Mouse (Mus musculus) thymus, adult 2 months (tissue): ENCODE measurements at regions not wholly inside any gene's neighbourhood (a gene's known extent, or its start where the extent isn't known, plus 50 kb on each side); places are given as distances from the start of the nearest gene placed in this dataset.

Experiments used
- DNase-seq: peaks from one replicate; pipeline ENCODE4 v3.0.0; 2021
- H3K27ac ChIP-seq: fragments of 200-500 bp; 2 replicates; pipeline ENCODE4 v1.5.1; 2012; ENCODE audit warnings: low read length, control low read depth; ENCODE audit not compliant: control insufficient read depth, insufficient read depth
- H3K27me3 ChIP-seq: fragments of 200-500 bp; 2 replicates; pipeline ENCODE4 v1.6.1; 2012; ENCODE audit warnings: mild to moderate bottlenecking, low read length, moderate library complexity, mixed read lengths; ENCODE audit not compliant: control insufficient read depth, insufficient read depth
- H3K36me3 ChIP-seq: fragments of 200-500 bp; 2 replicates; pipeline ENCODE4 v1.6.1; 2012; ENCODE audit warnings: mild to moderate bottlenecking, low read length, moderate library complexity; ENCODE audit not compliant: control insufficient read depth, insufficient read depth
- H3K4me1 ChIP-seq: fragments of 200-500 bp; replicated peaks from 2 replicates; pipeline ENCODE4 v1.6.1; 2012; ENCODE audit warnings: low read length; ENCODE audit not compliant: control insufficient read depth, insufficient read depth
- H3K4me3 ChIP-seq: fragments of 200-500 bp; 2 replicates; pipeline ENCODE4 v1.5.1; 2012; ENCODE audit warnings: mild to moderate bottlenecking, low read length, control low read depth, moderate library complexity; ENCODE audit not compliant: control insufficient read depth, insufficient read depth
- CTCF ChIP-seq: fragments of 200-500 bp; IDR thresholded peaks from 2 replicates; pipeline ENCODE4 v1.5.1; 2012; ENCODE audit warnings: mild to moderate bottlenecking, control low read depth, low read length, moderate library complexity, borderline replicate concordance; ENCODE audit not compliant: control insufficient read depth, poor library complexity, insufficient read depth; ENCODE audit errors: extremely low read depth
- POLR2A ChIP-seq: fragments of 200-500 bp; IDR thresholded peaks from 2 replicates; pipeline ENCODE4 v1.6.1; 2012; ENCODE audit warnings: mild to moderate bottlenecking, low read length, control low read depth, moderate library complexity; ENCODE audit not compliant: control insufficient read depth, poor library complexity, insufficient read depth; ENCODE audit errors: extremely low read depth
- WGBS: fragments of 180-500 bp; shearing (Covaris S2); methylation state at CpG from one replicate; pipeline ENCODE4 v1.1.7; 2018; 5-methylcytosine and 5-hydroxymethylcytosine counted together

DNA sequence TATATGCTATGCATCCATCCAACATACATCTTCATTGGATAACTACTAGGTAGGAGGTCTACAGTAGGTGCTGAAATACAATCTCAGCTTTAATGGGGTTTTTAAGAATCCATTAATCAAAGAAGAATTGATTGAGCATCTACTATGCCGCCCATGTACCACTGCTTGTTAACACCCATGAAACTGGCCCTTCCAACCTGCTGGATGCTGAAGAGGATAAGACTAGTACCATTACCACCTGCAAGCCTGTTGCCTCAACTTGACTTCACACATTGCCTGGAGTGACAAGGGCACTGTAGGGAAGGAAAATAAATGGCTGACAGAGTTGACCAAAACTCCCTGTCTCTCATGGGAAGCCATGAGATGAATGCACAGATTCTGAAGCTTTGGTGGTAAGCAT is 71.4 kb upstream of the Klf9 start:
- no peaks in the 10 kb centered on the region for H3K27me3 ChIP-seq
- H3K4me3 ChIP-seq = no peak overlapping the region
- no peaks in the 10 kb centered on the region for H3K4me1 ChIP-seq
- no peaks in the 10 kb centered on the region for H3K36me3 ChIP-seq
- no peak overlapping the region for H3K27ac ChIP-seq
- no peak for DNase-seq
- TF ChIP-seq POLR2A (no peak), CTCF (no peak)
- WGBS = 90% methylated on average over 1 of the region's 1 CpGs

DNA sequence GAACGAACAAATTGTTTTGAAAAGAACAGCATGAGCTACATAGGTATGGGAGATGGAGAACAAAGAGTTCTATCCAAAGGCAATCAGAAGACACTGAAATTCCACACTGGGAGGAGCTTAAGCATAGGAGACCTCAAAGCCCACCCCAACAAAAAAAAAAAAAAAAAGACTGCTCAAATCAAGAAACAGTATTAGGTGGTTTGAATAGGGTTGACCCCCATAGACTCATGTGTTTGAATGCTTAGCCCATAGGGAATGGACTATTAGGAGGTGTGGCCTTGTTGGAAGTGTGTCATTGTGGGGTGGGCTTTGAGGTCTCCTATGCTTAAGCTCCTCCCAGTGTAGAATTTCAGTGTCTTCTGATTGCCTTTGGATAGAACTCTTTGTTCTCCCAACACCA is 70.0 kb upstream of the Klf9 start:
- no peak for TF ChIP-seq CTCF
- TF ChIP-seq POLR2A = no peak
- no peak overlapping the region for H3K27ac ChIP-seq
- no peaks in the 10 kb centered on the region for H3K36me3 ChIP-seq
- WGBS = 100% methylated on average over 1 of the region's 1 CpGs
- DNase-seq = no peak
- H3K4me1 ChIP-seq = no peaks in the 10 kb centered on the region
- no peaks in the 10 kb centered on the region for H3K27me3 ChIP-seq
- no peak overlapping the region for H3K4me3 ChIP-seq

DNA sequence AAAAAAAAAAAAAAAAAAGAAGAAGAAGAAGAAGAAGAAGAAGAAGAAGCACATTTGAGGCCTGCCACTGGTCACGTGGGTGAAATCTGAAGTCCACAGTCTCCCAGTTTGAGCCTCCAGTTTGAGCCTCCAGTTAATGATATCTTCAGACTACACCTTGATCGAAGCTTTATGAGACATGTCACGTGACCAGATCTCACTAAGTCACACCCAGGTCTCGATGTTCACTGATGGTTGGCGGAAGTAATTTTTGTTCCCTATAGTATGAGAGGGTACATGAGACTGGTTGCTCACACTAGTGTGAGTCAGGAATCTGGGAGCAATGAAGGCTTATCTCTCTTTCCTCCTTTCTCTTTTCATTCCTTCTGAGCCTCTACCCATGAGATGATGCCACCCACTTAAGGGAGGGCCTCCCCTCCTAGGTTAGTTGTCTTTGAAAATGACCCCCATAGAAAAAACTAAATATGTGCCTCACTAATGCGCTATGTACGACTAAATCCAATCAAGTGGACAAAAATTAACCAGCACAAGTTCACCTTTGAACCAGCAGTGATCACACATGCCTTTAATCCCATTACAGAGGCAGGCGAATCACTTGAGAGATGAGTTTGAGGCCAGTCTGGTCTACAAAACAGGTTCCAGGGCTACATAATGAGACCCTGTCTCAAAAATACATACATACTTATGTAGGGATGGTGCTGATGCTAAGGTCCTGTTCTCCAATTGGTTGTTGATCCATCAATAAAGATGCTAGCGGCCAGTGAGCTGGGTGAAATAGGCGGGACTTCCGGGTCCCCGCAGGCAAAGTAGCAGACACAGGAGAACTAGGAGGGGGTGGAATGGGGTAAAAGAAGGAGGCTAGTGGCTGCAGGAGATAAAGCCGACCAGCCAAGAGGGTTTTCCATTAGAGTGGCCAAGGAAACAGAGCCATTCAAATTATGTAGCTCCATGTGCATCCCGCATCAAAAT is 66.1 kb upstream of the Klf9 start:
- H3K27me3 ChIP-seq = no peaks in the 10 kb centered on the region

DNA sequence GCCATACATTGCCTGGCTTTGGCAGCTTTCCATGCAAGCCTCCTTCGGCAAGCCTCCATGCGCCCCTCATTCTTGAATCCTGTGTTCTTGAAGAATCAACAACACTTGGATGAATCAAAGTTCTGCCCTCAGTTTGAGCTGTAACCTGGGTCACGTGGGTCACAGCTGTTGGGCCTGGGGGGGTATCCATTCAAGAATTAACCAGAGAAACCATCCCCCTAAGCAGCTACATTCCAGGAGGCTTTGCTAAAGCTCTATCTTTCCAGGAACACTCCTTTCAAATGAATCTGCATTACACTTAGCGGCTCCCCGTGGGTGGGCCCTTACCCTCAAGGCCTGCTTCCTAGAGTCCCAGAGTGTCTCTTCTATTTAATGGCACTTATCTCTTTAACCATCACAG is 65.2 kb upstream of the Klf9 start:
- no peaks in the 10 kb centered on the region for H3K4me1 ChIP-seq
- H3K27ac ChIP-seq = no peak overlapping the region
- TF ChIP-seq POLR2A (no peak), CTCF (no peak)
- H3K36me3 ChIP-seq = no peaks in the 10 kb centered on the region
- H3K27me3 ChIP-seq = no peaks in the 10 kb centered on the region
- DNase-seq = no peak
- H3K4me3 ChIP-seq = no peak overlapping the region
- 89% methylated on average over 5 of the region's 5 CpGs for WGBS

More for the DNA sequence above, 66.1 kb upstream of the Klf9 start:
- 95% methylated on average over 14 of the region's 14 CpGs for WGBS
- no peaks in the 10 kb centered on the region for H3K4me1 ChIP-seq
- H3K4me3 ChIP-seq = no peak overlapping the region
- H3K36me3 ChIP-seq = no peaks in the 10 kb centered on the region
- no peak overlapping the region for H3K27ac ChIP-seq
- no peak for TF ChIP-seq CTCF
- TF ChIP-seq POLR2A = no peak
- DNase-seq = no peak

DNA sequence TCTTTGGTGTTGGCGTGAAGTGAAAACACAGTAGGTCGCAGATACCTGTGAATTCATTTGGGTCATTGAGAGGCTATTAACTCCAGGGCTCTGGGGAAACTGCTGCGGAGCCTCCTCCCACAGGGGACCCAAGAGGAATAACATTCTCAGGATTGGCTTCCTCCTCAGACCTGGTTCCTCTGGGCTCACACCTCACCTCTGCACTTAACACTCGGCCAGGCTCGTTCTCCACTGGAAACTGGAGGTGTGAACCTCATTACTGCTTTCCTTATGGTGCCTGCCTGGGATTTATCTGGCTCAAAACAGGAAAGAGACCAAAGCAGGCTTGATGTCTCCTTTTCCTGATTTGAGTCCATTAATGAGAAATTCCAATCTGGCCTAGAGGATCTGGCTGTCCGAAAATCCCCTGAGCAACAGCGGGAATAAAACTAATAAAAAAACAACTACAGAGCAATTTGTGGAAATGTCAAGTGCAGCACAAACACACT is 55.8 kb upstream of the Klf9 start:
- Histone ChIP-seq H3K36me3 (no peaks in the 10 kb centered on the region), H3K4me3 (no peak overlapping the region), H3K27ac (no peak overlapping the region), H3K4me1 (no peaks in the 10 kb centered on the region), H3K27me3 (no peaks in the 10 kb centered on the region)
- DNase-seq = no peak
- no peak for TF ChIP-seq CTCF
- TF ChIP-seq POLR2A = no peak
- WGBS = 91% methylated on average over 7 of the region's 7 CpGs

DNA sequence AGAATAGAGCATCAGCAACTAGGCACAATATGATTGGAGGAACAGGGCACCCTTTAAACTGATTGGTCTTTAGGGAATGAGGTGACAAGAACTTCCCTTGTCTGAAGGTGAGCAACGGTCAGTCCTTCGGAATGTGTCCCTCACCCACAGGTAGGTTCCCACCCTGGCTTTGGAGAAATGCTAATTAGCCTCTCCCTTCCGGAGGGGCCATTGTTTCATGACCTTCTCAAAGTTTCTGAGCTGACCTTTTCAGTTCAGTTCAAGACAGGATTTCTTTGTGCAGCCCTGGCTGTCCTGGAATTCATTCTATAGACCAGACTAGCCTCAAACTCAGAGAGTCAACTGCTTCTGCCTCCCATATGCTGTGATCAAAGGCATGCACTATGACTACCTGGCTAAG is 53.5 kb upstream of the Klf9 start:
- no peak overlapping the region for H3K27ac ChIP-seq
- H3K4me1 ChIP-seq = no peaks in the 10 kb centered on the region
- H3K27me3 ChIP-seq = no peaks in the 10 kb centered on the region
- DNase-seq = no peak
- no peak overlapping the region for H3K4me3 ChIP-seq
- 95% methylated on average over 3 of the region's 3 CpGs for WGBS
- no peaks in the 10 kb centered on the region for H3K36me3 ChIP-seq
- TF ChIP-seq POLR2A (no peak), CTCF (no peak)

DNA sequence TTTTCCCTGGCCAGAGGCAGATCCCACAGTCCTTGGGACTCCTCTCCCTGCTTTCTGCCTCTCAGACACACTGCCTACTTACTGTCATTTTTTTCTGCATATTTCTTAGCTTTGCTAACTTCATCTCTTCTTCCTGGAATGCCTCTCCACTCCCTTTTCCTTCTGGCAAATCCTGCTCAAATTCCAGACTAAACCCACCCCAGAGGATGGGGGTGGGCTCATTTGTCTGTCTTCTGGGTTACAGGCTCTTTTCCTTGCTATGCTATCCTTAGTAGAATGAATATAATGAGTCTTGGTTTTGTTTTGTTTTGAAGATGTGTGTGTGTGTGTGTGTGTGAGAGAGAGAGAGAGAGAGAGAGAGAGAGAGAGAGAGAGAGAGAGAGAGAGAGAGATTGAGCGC is 51.9 kb upstream of the Klf9 start:
- H3K27ac ChIP-seq = no peak overlapping the region
- WGBS = 89% methylated on average over 1 of the region's 1 CpGs
- no peaks in the 10 kb centered on the region for H3K4me1 ChIP-seq
- H3K4me3 ChIP-seq = no peak overlapping the region
- DNase-seq = no peak
- no peaks in the 10 kb centered on the region for H3K27me3 ChIP-seq
- TF ChIP-seq POLR2A = no peak
- TF ChIP-seq CTCF = no peak
- no peaks in the 10 kb centered on the region for H3K36me3 ChIP-seq
